Mouse (Mus musculus) forebrain, postnatal 0 days (tissue): Measurements from ENCODE around the gene Ptpn9. TPM values are rescaled to one million over a fixed set of nuclear protein-coding genes. Genes with fewer than 3 reads are reported as not detected.

Experiments
- ATAC-seq: fragments of 200-750 bp; cut with Nextera tagmentation; 2 replicates; pipeline ENCODE4 v1.8.0; 2017; ENCODE audit warnings: mild to moderate bottlenecking, moderate library complexity
- DNase-seq: peaks from one replicate; pipeline ENCODE4 v3.0.0-alpha.2; 2015
- H3K27ac ChIP-seq: fragments of 300-500 bp; sonication (generic); 2 replicates; pipeline ENCODE4 v1.5.1; 2014; ENCODE audit warnings: low read depth, mild to moderate bottlenecking, antibody characterized with exemption, low read length, moderate library complexity, mixed read lengths
- H3K27me3 ChIP-seq: fragments of 300-500 bp; sonication (generic); 2 replicates; pipeline ENCODE4 v1.6.1; 2014; ENCODE audit warnings: mild to moderate bottlenecking, low read length, mixed read lengths; ENCODE audit not compliant: insufficient read depth
- H3K36me3 ChIP-seq: fragments of 300-500 bp; sonication (generic); 2 replicates; pipeline ENCODE4 v1.6.1; 2014; ENCODE audit warnings: mild to moderate bottlenecking, moderate library complexity; ENCODE audit not compliant: insufficient read depth
- H3K4me1 ChIP-seq: fragments of 300-500 bp; sonication (generic); 2 replicates; pipeline ENCODE4 v1.6.1; 2014; ENCODE audit warnings: antibody characterized with exemption; ENCODE audit not compliant: insufficient read depth
- H3K4me2 ChIP-seq: fragments of 300-500 bp; sonication (generic); 2 replicates; pipeline ENCODE4 v1.6.1; 2014; ENCODE audit warnings: low read depth, mild to moderate bottlenecking, moderate library complexity
- H3K4me3 ChIP-seq: fragments of 300-500 bp; sonication (generic); 2 replicates; pipeline ENCODE4 v1.5.1; 2014; ENCODE audit warnings: low read depth, low read length, mixed read lengths
- H3K9ac ChIP-seq: fragments of 300-500 bp; sonication (generic); 2 replicates; pipeline ENCODE4 v1.6.1; 2014; ENCODE audit warnings: mild to moderate bottlenecking
- H3K9me3 ChIP-seq: fragments of 300-500 bp; sonication (generic); 2 replicates; pipeline ENCODE4 v1.6.1; 2016; ENCODE audit warnings: low read length
- CTCF ChIP-seq: sonication (generic); IDR thresholded peaks from 2 replicates; pipeline ENCODE4 v1.5.1; 2016; ENCODE audit warnings: antibody characterized with exemption, control low read depth, low read depth
- WGBS: fragments of 180-500 bp; shearing (Covaris S2); extraction: QIAGEN DNeasy Blood & Tissue Kit; methylation state at CpG from one replicate; pipeline ENCODE4 v1.1.7; 2014; 5-methylcytosine and 5-hydroxymethylcytosine counted together
- polyA plus RNA-seq: library from polyadenylated mRNA; unstranded; fragments of >200 nt; fragmentation: Nextera tagmentation; extraction: Ambion mirVana; gene quantifications from 2 replicates; pipeline ENCODE4 v1.2.1, GENCODE M21; 2015
- total RNA-seq: library from RNA; depleted of rRNA; stranded (reverse); fragments of >200 nt; gene quantifications from 2 replicates; pipeline ENCODE4 v1.2.3, GENCODE M21; 2014

Gene Ptpn9
- total and polyA plus RNA-seq, 2 experiments from 2014 or later = 21.3 to 51.5 TPM

GRCm38 (mm10) chr9:57013756-57014155 lies 19.0 kb downstream of the Ptpn9 start:
- WGBS = 92% methylated on average over 1 of the region's 1 CpGs

GRCm38 (mm10) chr9:57014766-57015165 lies 20.0 kb downstream of the Ptpn9 start:
- no peaks in the 10 kb centered on the region for H3K4me1 ChIP-seq
- H3K4me3 ChIP-seq = no peak overlapping the region
- DNase-seq (no peak), ATAC-seq (no peak)
- H3K27ac ChIP-seq = no peak overlapping the region
- H3K4me2 ChIP-seq = no peak overlapping the region
- H3K9me3 ChIP-seq = peaks cover 4% of the 10 kb centered on the region; the same call in 1 of the 2 replicates
- 93% methylated on average over 1 of the region's 1 CpGs for WGBS
- H3K9ac ChIP-seq = no peak overlapping the region
- H3K27me3 ChIP-seq = no peaks in the 10 kb centered on the region
- peak; percentile 17; the same call in 1 of the 2 replicates for TF ChIP-seq CTCF
- H3K36me3 ChIP-seq = peaks cover 8% of the 10 kb centered on the region; the same call in 1 of the 2 replicates

More at GRCm38 (mm10) chr9:57013756-57014155, 19.0 kb downstream of the Ptpn9 start:
- H3K9me3 ChIP-seq = peaks cover 4% of the 10 kb centered on the region; the same call in 1 of the 2 replicates
- 0 out of 2 replicates have a peak, but pooled peaks cover 7% of the 10 kb centered on the region for H3K36me3 ChIP-seq
- no peak overlapping the region for H3K4me2 ChIP-seq
- DNase-seq (no peak), ATAC-seq (no peak)
- no peaks in the 10 kb centered on the region for H3K4me1 ChIP-seq
- no peak overlapping the region for H3K9ac ChIP-seq
- no peak for TF ChIP-seq CTCF
- no peak overlapping the region for H3K4me3 ChIP-seq
- no peaks in the 10 kb centered on the region for H3K27me3 ChIP-seq
- no peak overlapping the region for H3K27ac ChIP-seq

- no peak for ATAC-seq
- 63% methylated on average over 1 of the region's 1 CpGs for WGBS
These were observed 22.9 kb downstream of the Ptpn9 start for GRCm38 (mm10) chr9:57017631-57018030.

DNA sequence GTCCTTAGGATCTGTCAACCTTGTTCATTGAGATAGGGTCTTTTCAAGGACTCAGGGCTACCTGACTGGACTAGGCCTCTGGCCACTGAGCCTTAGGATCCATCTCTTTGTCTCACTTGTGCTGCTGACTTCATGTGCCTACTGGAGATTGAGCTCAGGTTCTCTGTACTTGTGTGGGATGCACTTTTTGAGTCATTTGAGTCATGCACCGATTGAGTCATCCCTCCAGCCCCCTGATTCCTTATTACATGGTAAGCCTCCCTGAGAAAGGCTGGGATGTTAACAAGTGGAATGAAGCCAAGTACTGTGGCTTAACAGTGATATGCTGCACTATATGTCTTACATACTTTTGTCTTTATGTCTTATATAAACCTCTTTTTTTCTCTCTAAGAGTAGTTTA lies 37.0 kb downstream of the Ptpn9 start:
- ATAC-seq (no peak), DNase-seq (no peak)
- 95% methylated on average over 1 of the region's 1 CpGs for WGBS
- H3K9ac ChIP-seq = no peak overlapping the region
- H3K4me3 ChIP-seq = no peak overlapping the region
- no peaks in the 10 kb centered on the region for H3K4me1 ChIP-seq
- H3K9me3 ChIP-seq = no peaks in the 10 kb centered on the region
- no peak overlapping the region for H3K4me2 ChIP-seq
- H3K36me3 ChIP-seq = peaks cover 43% of the 10 kb centered on the region
- no peaks in the 10 kb centered on the region for H3K27me3 ChIP-seq
- no peak for TF ChIP-seq CTCF
- no peak overlapping the region for H3K27ac ChIP-seq

More at GRCm38 (mm10) chr9:57017631-57018030, 22.9 kb downstream of the Ptpn9 start:
- H3K4me1 ChIP-seq = no peaks in the 10 kb centered on the region
- H3K9ac ChIP-seq = no peak overlapping the region
- H3K27ac ChIP-seq = no peak overlapping the region
- no peak for DNase-seq
- no peak overlapping the region for H3K4me2 ChIP-seq
- peaks cover 26% of the 10 kb centered on the region for H3K36me3 ChIP-seq
- H3K4me3 ChIP-seq = no peak overlapping the region
- TF ChIP-seq CTCF = no peak
- H3K9me3 ChIP-seq = peaks cover 4% of the 10 kb centered on the region; the same call in 1 of the 2 replicates
- no peaks in the 10 kb centered on the region for H3K27me3 ChIP-seq

DNA sequence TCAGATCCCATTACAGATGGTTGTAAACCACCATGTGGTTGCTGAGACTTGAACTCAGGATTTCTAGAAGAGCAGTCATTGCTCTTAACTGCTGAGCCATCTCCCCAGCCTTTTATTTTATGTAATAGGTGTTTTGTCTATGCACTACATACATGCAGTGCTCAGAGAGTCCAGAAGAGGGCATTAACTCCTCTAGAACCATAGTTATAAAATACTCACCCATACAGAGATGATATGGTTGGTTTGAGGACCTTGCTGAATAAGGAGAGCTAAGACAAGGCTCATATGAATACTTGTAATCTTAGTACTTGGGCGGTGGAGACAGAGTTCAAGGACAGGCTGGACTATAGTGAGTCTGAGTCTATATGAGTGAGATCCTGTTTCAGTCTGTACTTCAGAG lies 61.5 kb downstream of the Ptpn9 start:
- TF ChIP-seq CTCF = peak; percentile 63
- 95% methylated on average over 1 of the region's 1 CpGs for WGBS
- DNase-seq = peak; percentile 51
- H3K36me3 ChIP-seq = peaks cover 44% of the 10 kb centered on the region
- no peaks in the 10 kb centered on the region for H3K4me1 ChIP-seq
- H3K27ac ChIP-seq = no peak overlapping the region
- H3K9ac ChIP-seq = no peak overlapping the region
- H3K9me3 ChIP-seq = no peaks in the 10 kb centered on the region
- H3K4me2 ChIP-seq = no peak overlapping the region
- H3K4me3 ChIP-seq = no peak overlapping the region
- H3K27me3 ChIP-seq = no peaks in the 10 kb centered on the region
- 0 out of 2 replicates have a peak, but pooled peaks have one; percentile 40 for ATAC-seq

GRCm38 (mm10) chr9:57064164-57064563 lies 69.4 kb downstream of the Ptpn9 start:
- H3K36me3 ChIP-seq = peaks cover 26% of the 10 kb centered on the region
- H3K4me3 ChIP-seq = no peak overlapping the region
- DNase-seq (no peak), ATAC-seq (no peak)
- H3K4me2 ChIP-seq = no peak overlapping the region
- H3K27me3 ChIP-seq = no peaks in the 10 kb centered on the region
- H3K9me3 ChIP-seq = no peaks in the 10 kb centered on the region
- no peak for TF ChIP-seq CTCF
- no peak overlapping the region for H3K27ac ChIP-seq
- H3K9ac ChIP-seq = no peak overlapping the region
- no peaks in the 10 kb centered on the region for H3K4me1 ChIP-seq
- 98% methylated on average over 2 of the region's 2 CpGs for WGBS

GRCm38 (mm10) chr9:57068266-57068665 lies 73.5 kb downstream of the Ptpn9 start:
- no peak for TF ChIP-seq CTCF
- Histone ChIP-seq H3K4me2 (no peak overlapping the region), H3K4me3 (no peak overlapping the region), H3K9me3 (no peaks in the 10 kb centered on the region), H3K36me3 (peaks cover 5% of the 10 kb centered on the region; the same call in 1 of the 2 replicates), H3K9ac (no peak overlapping the region), H3K27me3 (no peaks in the 10 kb centered on the region), H3K27ac (no peak overlapping the region), H3K4me1 (no peaks in the 10 kb centered on the region)
- 65% methylated on average over 3 of the region's 3 CpGs for WGBS
- ATAC-seq = no peak
- DNase-seq = no peak
